Mouse (Mus musculus) testis, postnatal 14 days (tissue): ENCODE data around the gene Psip1.
"Not testable (repeated sequence)": the region's sequence is repeated elsewhere in the genome, so short reads cannot be mapped to it uniquely, and the experiment has no call there.

Experiments used
- DNase-seq: peaks from one replicate; pipeline ENCODE4 v3.0.0; 2021; ENCODE audit warnings: low spot score

Psip1 gene

DNA sequence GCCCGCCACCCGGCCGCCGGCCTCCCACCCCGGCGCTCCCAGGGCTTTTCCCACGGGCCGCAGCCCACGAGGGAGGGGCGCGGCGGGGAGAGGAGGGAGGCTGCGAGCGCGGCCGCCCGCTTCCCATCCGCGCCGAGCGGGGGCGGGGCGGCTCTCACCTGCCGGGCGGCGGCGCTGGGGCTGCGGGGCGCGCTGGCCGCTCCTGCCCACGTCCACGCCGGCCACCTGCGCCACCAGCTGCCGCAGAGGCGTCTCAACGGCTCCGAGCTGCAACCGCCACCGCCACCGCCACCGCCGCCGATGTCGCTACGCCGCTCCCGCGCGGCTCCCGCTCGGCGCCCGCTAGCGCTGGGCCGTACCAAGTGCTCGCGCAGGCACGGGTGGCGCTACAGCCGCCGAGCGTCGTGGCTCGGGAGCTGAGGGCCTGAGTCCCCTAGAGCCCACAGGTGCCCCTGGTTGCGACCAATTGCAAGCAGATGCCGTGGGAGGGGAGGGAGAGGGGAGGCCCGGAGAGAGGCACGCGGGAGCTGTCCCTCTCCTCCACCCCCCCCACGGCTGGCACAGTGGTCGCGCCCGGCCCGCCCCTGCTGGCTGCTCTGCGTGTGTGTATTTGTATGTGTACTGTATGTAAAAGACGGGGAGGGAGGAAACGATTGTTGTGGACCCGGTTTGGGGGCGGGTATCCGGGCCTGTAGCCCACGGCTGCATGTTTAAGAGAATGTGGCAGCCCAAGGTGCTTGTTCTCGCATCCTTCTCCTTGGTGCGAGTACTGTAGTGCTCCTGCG lies at the start of gene Psip1:
TSS of gene Psip1 (minus strand) at position 343 of the 785 bp plus-strand sequence.
- peak; percentile 89 for DNase-seq

DNA sequence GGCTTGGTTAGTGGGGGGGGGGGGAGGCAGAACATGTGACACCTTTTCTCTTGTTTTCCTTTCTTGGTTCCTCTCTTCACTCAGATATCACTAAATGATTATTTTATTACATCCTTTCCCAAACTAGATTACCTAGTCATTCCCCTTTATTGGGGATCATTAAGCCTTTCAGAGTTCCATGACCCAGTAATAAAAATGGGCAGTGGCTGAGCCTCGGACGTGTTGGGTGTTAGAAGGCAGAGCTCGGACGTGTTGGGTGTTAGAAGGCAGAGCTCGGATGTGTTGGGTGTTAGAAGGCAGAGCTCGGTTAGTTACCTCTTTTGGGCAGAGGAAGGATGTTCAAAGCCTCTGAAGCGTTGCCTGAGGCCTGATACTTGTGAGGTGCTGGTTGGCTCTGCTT lies 47.8 kb upstream of the Psip1 start:
- DNase-seq = no peak

DNA sequence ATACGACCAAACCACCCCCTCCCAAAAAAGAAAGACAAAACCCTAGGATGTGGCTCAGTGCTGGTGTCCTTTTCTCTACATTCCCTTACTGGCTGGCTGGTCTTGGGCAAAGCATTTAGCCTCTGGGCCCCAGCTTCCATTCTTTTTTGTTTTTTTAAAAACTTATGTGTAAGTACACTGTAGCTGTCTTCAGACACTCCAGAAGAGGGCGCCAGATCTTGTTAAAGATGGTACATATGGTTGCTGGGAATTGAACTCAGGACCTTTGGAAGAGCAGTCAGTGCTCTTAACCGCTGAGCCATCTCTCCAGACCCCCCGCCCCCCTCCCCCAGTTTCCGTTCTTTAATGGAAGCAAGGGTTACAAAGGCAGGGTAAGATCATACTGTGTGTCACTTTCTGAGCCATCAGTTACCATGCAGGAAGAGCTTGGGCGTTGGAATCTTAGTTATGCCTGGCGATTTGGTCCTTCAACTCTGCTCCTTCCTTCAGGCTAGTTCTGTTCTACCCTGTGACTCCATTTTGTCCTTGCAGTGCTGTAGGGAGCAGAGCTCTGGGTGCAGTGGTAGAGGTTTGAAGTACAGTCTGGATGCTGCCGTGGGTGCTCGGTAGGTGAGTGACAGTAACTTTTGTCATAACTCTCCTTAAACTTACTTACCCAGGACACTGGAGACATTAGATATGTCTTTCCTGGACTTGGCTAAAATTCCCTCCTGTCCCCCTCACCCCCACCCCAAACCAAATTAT lies 47.1 kb upstream of the Psip1 start:
- DNase-seq = no peak

DNA sequence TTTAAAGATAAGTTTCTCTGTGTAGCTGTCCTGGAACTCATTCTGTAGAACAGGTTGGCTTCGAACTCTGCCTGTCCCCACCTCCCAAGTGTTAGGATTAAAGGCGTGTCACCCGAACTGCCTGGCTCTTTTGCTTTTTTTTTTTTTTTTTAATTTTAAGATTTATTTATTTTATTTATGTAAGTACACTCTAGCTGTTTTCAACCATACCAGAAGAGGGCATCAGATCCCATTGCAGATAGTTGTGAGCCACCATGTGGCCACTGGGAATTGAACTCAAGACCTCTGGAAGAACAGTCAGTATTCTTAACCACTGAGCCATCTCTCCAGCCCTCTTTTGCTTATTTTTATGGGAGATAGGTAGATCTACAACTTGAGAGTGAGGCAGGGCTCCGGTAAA lies 43.8 kb upstream of the Psip1 start:
- not testable (repeated sequence) for DNase-seq

DNA sequence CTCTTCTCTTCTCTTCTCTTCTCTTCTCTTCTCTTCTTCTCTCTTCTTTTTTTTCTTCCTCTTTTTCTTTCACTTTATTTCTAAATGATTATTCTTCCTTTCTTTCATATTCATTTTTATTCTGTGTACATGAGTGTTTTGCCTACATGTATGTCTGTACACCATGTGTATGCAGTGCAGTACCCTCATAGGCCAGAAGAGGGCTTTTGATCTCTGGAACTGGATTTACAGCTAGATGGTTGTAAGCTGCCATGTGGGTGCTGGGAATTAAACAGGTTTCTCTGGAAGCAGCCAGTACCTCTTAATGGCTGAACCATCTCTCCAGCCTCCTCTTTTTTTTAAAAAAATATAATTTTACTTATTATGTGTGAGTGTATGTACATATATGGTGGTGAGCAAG lies 41.7 kb upstream of the Psip1 start:
- peak; percentile 32 for DNase-seq

DNA sequence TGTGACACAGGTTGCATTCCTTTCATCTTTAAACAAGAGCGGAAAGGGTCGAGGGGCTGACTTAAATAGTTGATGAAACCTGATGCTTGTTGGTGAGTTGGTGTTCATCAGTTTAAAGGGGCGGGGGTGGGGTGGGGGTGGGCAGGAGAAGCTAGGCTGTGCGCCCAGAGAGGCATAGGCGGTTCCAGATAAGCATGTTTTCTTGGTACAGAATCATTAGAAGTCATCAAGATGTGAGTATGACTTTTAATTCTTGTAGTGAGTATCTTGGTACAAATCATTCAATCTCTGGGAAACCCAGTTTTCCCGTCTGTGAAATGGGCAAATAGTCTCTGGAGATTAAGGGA lies 40.7 kb upstream of the Psip1 start:
- DNase-seq = no peak

DNA sequence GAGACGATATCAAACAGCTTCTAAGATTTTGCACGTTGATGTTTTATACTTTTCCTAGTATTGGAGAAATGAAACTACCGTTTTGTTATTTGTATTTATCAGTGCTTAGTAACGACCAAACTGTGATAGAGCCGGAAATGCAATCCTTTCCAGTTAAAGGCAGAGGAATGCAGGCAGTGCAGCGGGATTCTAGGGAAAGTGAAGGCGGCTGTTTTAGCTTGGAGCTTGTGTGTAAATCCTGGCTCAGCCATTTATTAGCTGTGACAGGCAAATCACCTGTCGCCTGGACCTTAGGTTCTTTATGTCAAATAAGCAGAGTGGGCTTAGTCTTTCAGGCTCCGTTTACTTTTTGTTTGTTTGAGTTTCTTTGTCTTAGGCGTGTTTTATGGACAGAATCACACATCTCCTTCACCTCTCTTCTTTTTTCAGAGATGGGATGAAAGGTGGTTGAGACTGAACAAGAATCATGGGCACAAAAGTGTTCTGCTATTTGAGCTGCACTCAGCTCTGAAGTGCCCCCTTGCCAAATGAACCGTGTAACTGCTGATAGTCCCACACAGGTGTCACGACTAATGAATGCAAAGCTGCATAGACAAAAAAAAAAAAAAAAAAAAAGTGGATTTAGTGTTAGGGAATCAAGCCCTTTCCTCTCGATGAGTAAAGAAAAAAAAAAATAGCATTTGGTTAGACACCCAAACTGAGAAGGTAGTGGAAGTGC lies 40.2 kb upstream of the Psip1 start:
- no peak for DNase-seq

DNA sequence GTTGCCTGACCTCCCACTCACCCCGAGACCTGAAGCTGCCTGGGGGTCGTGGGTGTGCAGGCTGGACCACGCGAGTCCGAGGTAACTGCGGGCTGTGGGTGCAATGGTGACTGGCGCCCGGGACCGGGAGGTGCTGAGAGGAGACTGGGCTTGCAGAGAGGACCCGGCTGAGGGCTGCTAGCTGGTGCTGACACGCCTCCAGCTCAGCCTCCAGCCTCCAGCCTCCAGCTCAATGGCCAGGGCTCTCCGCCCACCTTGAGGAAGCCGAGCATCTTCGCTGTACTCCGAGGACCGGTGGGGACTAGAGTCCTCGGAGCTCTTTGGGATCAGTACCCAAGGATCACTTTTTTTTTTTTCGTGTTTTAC lies 39.4 kb upstream of the Psip1 start:
- peak; percentile 77 for DNase-seq

DNA sequence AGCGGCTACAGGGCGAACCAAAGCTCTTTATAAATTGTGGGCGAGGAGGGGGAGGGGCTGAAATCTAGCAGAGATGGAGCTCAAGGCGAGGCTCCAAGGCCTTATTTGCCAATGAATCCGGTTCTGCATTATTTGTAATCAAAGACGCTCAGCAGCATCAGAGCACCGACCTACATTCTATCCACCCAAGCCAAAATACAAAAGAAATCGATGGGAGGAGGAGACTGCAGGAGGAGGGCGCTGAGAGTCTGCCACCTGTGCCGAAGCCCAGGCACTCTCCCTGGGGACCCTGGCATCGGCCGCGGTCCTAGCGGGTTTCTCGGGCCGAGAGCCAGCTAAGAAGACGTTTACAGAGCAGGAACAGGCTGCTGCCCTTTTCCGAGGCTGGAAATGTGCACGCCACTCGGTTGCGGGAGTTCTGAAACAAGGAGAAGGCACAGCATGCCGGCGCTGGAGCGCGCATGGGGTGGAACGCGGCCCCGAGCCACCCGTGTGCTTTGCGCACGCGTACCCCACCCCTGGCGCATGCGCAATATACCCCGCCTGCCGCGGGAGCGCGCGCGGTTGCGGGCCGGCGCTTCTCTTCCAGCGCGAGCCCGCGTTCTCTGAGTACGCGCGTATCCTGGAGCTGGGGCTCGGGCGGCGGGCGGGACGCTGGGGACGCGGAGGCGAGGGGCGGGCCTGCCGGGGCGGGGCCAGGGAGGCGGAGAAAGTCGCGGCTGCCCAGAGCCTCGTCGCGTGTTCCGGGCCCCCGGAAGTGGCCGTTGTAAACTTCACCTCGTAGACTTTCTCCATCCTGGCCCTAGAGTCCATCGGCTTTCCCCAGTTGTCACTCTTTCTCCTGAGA lies 38.8 kb upstream of the Psip1 start, which contains the start of gene Ccdc171:
TSS of gene Ccdc171 (plus strand) at position 703 of the 847 bp plus-strand sequence.
- DNase-seq = peak; percentile 95

DNA sequence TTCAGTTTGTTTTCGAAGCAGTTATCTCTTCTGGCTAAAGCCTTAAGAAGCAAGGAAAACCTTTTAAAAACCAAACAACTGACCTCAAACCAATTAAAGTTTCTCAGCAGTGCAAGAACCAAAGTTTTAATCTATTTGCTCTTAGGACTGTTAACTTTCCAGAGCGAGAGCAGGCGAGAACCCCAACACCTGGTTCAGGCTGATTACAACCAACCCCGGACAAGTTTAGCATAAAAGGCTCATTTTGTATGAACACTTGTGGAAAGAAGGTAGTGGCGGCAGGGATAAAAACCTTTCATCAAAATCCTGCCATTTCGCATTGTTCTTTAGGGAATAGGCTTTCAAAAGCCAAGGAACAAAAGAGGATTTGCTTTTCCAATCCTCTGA lies 38.2 kb upstream of the Psip1 start:
- DNase-seq = no peak

DNA sequence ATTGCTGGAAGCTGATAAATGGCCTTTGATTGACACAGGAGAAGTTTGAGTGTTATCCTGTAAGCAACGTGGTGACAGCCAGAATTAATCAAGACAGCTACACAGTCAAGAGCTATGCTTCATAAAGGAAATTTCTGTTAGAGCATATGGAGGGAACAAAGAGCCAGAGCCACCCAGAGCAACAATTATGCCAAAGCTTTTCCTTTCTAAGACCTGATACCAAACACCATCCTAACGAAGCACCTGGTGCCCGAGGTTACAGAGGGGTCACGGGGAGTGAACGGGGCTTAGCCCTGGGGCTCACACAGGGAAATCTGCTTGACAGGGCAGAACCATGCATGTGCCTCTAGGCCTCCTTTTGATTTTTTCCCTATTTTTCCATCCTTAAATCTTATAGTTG lies 35.8 kb upstream of the Psip1 start:
- DNase-seq = no peak

DNA sequence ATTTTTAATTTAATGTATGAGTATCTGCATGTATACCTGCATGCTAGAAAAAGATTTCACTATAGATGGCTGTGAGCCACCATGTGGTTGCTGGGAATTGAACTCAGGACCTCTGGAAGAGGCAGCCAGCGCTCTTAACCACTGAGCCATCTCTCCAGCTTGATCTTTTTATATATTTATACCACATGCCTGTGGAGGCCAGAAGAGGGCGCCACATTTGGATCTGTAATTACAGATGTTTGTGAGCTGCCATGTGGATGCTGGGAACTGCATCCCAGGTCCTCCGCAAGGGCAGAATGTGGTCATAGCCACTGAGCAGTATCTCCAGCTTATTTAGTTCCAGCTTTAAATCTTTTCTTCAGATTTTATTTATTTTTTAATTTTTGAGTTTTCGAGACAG lies 34.0 kb upstream of the Psip1 start:
- DNase-seq = no peak

DNA sequence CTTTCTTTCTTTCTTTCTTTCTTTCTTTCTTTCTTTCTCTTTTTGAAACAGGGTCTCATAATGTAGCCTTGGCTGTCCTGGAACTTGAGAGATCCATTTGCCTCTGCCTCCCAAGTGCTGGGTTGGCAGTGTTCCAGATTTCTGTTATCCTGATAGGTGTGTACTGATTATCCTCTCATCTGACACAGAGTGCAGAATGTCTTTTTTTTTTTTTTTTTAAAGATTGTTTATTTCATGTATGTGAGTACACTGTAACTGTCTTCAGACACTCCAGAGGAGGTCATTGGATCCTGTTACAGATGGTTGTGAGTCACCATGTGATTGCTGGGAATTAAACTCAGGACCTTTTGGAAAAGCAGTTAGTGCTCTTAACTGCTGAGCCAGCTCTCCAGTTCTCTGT lies 33.5 kb upstream of the Psip1 start:
- no peak for DNase-seq

DNA sequence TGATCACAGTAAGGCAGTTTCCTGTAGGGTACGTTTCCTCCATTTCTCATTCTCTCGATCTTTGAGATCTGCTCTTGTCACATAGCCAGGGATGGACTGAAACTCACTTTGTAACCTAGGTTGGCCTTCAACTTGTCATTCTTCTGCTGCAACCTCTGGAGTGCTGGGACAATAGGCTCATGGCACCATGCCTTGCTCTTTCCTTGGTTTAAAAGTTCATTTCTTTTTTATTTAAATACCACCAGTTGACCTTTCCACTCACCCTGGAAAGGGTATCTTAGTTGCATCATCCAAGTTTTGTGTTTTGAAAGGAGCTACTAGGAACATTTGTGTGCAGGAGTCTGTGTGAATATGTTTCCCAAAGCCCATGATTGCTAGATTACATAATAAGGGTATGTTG lies 32.9 kb upstream of the Psip1 start:
- no peak for DNase-seq

DNA sequence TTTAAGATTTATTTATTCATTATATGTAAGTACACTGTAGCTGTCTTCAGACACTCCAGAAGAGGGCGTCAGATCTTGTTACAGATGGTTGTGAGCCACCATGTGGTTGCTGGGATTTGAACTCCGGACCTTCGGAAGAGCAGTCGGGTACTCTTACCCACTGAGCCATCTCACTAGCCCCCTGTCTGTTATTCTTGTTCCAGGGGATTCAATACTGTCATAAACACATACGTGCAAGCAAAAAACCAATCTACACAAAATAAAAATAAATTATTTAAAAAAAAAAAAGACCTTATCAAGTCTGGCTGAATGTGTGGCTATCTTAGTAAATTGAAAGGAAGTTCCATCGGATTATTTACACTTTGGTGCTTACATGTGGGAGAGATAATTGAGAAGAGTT lies 29.9 kb upstream of the Psip1 start:
- DNase-seq = not testable (repeated sequence)

DNA sequence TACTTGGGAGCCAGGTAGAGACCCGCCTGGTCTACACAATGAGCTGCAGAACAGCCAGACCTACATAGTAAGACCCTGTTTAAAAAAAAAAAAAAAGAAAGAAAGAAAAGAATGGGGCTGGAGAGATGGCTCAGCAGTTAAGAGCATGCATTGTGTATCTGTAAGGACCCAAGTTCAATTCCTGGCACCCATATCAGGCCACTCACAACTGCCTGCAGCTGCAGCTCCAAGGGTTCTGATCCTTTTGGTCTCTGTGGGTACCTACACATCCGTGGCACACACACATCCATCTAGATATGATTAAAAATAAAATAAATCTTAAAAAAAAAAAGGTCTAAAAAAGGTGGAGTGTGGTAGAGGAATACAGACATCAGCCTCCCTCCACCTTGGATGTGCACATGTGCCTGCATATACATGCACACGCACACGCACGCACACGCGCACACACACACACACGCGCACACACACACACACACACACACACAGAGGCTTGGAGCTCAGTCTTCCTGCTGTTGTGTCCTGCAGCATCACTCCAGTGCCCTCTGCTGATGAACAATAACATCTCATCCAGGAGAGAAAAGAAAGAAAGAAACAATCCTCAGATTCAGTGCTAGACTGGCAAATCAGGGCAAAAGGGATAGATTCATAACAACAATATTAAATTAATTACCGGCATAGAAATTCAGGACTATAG lies 28.9 kb upstream of the Psip1 start:
- DNase-seq = no peak

DNA sequence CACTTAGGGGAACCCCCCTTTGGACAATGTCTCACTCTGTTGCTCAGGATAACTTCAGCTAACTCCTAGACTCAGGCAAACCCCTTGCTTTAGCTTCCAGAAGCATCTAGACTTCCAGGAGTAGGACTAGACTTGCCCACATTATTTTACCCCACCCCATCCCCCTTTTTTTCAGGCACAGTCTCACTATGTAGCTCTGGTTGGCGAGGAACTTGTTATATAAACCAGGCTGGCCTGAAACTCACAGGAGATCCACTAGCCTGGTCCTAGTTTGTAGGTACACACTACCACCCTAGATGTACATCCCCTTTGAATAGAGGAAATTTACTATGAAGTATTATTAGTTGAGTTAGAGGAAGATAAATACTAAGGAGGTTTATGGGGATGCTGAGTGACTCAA lies 27.9 kb upstream of the Psip1 start:
- no peak for DNase-seq

DNA sequence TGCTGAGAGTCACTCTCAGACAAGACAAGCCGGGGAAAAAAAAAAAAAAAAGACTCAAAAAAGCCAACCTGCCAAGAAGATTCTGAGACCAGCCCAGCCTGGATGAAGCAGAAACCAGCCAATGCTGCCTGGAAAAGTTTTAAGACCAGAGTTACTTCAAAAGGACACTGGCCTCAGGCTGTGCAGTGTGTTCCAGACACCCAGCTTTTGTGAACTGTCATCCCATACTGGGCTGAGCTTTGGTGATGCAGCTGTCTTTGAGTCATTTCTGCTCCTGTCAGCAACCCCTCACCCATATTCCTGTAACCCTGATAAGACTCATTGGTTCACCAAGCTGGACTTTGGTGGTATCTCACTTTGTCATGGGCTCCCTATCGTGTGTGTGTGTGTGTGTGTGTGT lies 26.4 kb upstream of the Psip1 start:
- DNase-seq = no peak

DNA sequence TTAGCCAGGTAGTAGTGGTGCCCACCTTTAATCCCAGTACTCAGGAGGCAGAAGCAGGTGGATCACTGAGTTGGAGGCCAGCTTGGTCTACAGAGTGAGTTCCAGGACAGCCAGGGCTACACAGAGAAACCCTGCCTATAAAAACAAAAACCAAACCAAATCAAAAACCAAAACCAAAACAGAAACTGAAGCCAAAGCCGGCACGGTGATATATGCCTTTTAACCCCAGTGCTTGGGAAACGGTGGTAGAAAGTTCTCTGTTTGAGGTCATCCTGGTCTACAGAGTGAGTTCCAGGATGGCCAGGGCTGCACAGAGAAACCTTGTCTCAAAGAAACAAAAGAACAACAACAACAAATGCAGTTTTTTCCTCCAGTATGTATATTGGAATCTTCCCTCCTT lies 26.0 kb upstream of the Psip1 start:
- no peak for DNase-seq

DNA sequence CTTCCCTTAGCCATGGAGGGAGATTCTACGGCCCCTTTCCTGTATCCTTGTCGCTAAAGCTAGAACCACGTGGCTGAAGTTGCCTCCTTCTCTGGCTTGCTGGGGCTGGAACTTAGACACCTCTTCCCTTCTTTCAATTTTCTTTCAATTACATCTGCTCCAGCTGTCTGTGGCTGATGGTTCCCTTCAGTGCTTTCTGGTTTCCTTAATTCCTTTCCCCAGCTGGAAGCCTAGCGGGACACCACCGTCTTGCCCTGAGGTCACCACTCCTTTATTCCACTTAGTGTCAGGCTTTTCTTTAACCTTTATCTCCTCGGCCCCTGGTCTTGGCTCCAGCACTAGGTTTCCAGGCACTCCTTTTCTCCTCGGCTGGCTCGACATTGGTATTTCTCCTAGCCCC lies 24.8 kb upstream of the Psip1 start:
- no peak for DNase-seq

DNA sequence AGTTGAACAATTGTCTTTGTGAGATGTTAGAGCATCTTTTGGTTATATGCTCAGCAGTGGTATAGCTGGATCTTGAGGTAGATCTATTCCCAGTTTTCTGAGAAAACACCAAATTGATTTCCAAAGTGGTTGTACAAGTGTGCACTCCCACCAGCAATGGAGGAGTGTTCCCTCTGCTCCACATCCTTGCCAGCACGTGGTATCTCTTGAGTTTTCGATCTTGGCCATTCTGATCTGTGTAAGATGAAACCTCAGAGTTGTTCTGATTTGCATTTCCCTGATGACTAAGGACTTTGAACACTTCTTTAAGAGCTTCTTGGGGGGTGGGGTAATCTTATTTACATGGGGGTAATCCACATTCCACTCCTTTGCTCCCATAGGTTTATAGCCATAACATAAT lies 23.3 kb upstream of the Psip1 start:
- no peak for DNase-seq

DNA sequence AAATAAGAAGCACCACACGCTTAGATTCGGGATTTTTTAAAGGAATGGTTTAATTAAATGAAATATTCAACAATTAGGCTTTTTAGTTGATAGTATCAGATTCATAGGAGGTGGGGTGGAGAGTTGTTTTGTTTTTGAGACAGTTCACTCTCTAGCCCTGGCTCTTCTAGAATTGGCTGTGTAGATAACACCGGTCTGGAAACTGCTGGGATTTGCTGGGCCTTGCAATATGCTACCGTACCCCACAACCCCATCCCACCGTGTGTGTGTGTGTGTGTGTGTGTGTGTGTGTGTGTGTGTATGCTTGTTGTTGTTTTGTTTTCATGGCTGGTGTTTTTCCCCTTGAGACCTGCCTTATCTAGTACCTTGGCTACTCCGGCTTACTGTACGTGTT lies 14.8 kb upstream of the Psip1 start:
- DNase-seq = no peak
